Mouse (Mus musculus) ES-E14 (cell line): ENCODE results near the gene Lck.

ENCODE experiments used
- HCFC1 ChIP-seq: IDR thresholded peaks from 2 replicates; pipeline ENCODE4 v1.6.1; 2012; ENCODE audit warnings: low read length, inconsistent platforms, borderline replicate concordance; ENCODE audit not compliant: insufficient read depth
- MAFK ChIP-seq: IDR thresholded peaks from 2 replicates; pipeline ENCODE4 v1.6.1; 2014; ENCODE audit warnings: mild to moderate bottlenecking, low read depth, low read length, inconsistent platforms; ENCODE audit not compliant: insufficient read depth

GRCm38 (mm10) chr4:129621283-129621841 lies 47.9 kb upstream of the Lck start:
- no peak for TF ChIP-seq MAFK
- TF ChIP-seq HCFC1: no peak
